Mouse (Mus musculus): ENCODE measurements around the gene Lsamp.

The Lsamp gene

GRCm38 (mm10) chr16:41557104-41557503 is 1572.9 kb downstream of the Lsamp start:
- CTCF ChIA-PET = no interaction called here

DNA sequence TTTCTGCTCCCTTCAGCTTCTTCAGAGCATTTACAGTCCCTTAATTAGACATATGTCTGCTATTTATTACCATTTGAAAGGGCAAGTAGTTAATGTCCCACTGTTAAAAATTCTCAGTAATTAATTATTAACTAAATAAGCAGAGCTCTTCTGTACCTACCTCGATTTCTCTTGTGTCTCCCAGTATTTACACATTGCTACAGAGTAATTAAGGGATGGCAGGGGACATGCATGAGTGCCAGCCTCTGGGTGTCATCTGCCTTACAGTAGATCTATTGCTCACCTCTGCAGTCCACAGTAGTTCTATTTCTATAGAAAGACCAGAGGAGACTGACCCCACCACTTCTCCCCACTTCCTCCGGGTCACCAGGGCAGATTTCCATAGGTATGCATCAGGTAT is 1581.1 kb downstream of the Lsamp start:
- CTCF ChIA-PET = no interaction called here

DNA sequence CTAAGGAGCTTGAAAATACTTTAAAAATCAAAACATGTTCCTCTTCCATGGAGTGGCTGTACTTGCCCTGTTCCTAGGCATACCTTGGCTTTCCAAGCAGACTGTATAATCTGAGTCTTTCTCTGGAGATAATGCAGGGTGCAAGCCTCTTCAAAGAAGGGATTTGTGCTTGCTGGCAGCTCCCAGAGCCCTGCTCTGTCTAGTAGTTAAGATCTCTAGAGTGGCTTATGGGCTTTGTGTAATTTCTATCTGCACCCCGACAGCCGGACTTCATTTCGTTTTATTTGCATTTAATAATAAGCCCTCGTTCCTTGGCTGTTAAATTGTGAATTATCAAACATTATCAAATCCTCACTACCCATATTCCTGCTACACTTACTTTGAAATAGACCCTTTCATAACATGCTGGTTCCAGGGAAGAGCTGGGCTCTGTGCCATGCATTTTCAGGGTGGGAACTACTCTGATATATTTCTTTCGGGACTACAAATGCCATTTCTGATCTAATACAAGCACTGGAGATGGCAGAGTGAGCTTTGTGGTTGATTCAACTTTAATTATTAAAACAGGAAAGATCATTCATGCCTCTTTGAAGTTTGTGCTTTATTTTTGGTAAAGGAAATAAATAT is 1604.6 kb downstream of the Lsamp start:
- CTCF ChIA-PET = no interaction called here

- CTCF ChIA-PET = no interaction called here
Measured at GRCm38 (mm10) chr16:41612229-41612628, 1628.1 kb downstream of the Lsamp start.

GRCm38 (mm10) chr16:41623871-41624270 is 1639.7 kb downstream of the Lsamp start:
- CTCF ChIA-PET = no interaction called here

GRCm38 (mm10) chr16:41633898-41634297 is 1649.7 kb downstream of the Lsamp start:
- CTCF ChIA-PET = no interaction called here

DNA sequence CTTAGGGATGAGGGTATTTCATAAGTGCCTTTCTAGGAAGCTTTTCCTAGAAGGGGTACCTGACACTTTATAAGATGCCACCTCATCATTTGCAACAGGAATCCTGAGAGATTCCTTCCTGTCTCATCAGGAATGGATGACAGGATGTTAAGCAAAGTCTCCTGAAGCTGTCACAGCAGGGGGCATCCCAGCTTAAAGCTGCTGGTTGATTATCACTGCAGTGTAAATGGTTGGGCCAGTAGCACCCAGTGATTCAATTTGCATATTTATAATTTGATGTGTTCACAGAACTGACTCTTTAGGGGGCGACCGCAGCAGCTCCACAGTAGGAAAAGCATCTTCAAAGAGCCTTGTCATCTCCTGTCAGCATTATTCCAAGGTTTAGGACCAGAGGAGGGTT is 1656.7 kb downstream of the Lsamp start:
- CTCF ChIA-PET = no interaction called here

- CTCF ChIA-PET = no interaction called here
Measured at GRCm38 (mm10) chr16:41653261-41653660, 1669.1 kb downstream of the Lsamp start.

DNA sequence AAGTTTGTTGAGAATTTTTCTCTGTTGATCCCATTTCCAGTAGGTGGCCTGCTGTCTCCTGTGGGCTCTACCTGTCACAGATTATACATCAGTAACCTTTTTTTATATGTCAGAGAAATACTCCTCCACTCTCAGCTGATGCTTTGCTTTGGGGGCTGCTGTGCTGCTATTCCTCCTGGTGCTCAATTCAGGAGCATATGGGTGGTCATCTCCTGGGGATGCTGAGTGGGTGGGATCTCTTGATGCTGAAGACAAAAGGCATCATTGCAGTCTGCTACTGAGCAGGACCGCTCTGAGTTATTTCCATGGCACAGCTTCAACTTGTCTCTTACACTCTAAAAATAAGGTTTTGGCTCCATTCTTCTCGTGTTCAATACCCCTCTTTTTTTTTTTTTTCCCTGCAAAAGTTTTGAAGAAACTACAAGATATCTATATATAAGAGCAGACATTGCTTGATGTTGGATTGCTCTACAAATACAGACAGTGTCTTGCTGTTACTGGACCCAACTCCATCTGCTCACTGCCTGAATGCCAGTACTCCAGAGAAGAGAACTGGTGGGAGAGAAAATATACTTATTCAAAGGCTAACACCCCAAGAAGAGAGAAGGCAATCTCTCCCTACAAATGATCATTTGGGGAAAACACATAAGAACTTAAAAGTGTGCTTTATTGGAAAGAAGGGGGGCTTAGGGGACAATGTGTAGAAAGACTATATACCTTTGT is 1690.3 kb downstream of the Lsamp start:
- CTCF ChIA-PET = no interaction called here

- CTCF ChIA-PET = no interaction called here
Measured at GRCm38 (mm10) chr16:41675774-41676173, 1691.6 kb downstream of the Lsamp start.

GRCm38 (mm10) chr16:41692435-41692834 is 1708.3 kb downstream of the Lsamp start:
- CTCF ChIA-PET = no interaction called here

DNA sequence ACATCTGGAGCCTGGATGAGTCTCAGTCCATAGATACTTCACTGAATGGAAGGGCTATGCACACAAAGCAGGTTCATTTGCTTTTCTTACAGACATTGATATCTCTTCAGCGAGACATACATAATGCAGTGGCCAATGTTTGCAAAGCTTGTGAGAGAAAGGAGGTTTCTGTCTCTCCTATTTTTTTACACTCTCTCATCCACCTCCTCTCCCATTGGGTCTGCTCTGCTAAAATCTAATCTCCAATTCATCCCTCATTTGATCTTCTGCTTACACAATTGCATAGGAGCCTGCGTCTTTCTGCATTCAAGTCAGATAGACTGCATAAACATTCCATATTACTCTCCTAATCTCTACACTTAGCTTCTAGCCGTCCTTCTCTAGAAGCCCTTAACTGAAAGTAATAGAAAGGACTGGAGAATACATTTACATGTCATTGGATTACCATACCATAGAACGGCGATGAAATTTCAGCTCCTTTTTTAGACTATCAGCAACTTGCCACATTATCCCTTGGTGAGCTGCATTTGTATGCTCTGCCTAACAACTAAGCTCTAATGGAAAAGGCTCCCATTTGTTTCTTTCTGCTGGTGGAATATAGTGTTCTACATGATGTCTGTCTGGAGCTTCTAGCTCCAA is 1717.7 kb downstream of the Lsamp start:
- CTCF ChIA-PET = no interaction called here

- CTCF ChIA-PET = no interaction called here
Measured at GRCm38 (mm10) chr16:41728900-41729585, 1744.9 kb downstream of the Lsamp start.

GRCm38 (mm10) chr16:41729911-41730310 is 1745.8 kb downstream of the Lsamp start:
- CTCF ChIA-PET = no interaction called here

- CTCF ChIA-PET = no interaction called here
Measured at GRCm38 (mm10) chr16:41745037-41745436, 1760.9 kb downstream of the Lsamp start.

GRCm38 (mm10) chr16:41746235-41746911 is 1762.2 kb downstream of the Lsamp start:
- CTCF ChIA-PET = no interaction called here

DNA sequence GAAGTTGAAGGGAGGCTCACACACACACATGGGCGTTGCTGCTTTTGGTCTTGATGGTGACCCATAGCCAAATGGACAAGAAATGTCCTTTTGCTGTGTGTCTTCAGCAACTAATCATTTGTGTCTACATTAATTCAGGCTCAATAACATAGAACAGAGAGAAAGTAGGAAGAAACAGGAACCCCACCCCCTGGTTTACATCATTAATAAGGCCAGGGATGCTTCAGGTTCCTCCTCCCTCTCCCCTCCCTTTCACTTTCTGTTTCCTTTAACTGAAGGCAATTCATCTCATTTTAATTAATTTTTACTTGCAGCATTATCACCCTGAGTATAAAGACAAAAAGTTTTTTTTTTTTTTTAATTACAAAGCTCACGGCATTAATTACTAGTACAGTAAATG is 1763.7 kb downstream of the Lsamp start:
- CTCF ChIA-PET = no interaction called here

DNA sequence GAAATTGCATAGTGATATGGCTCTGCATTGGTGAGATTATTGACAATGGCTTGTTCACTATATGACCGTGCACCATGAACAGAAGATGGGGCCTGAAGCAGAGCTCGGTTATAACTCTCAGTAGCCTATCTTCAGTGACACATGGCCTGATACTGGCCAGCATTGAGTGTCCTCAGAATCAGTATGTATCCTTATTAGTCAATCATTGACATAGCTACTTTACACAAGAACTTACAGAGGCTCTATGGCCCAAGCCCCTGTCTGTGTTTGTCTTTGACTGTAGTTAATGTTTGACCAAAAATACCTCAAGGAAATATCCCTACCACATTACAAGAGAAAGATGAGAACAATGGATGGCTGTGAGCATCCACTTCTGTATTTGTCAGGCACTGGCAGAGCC is 1764.6 kb downstream of the Lsamp start:
- CTCF ChIA-PET = no interaction called here

GRCm38 (mm10) chr16:41764285-41764684 is 1780.1 kb downstream of the Lsamp start:
- CTCF ChIA-PET = no interaction called here

GRCm38 (mm10) chr16:41771427-41772125 is 1787.4 kb downstream of the Lsamp start:
- CTCF ChIA-PET = no interaction called here

GRCm38 (mm10) chr16:41777586-41777985 is 1793.4 kb downstream of the Lsamp start:
- CTCF ChIA-PET = no interaction called here

- CTCF ChIA-PET = no interaction called here
Measured at GRCm38 (mm10) chr16:41785600-41785999, 1801.4 kb downstream of the Lsamp start.

Measured in spleen, embryonic (tissue).